Mouse (Mus musculus): ENCODE measurements around the gene Rcn2. TPM values are rescaled to one million over a fixed set of nuclear protein-coding genes. Genes with fewer than 3 reads are reported as not detected.
"Not testable (repeated sequence)": the region's sequence is repeated elsewhere in the genome, so short reads cannot be mapped to it uniquely, and the experiment has no call there.

Gene Rcn2
- 100 to 1,000 TPM; 114 to 123 TPM for total RNA-seq (2021)
- long read RNA-seq, experiment 1, transcript Rcn2-201 (7 exons, 2,024 nt) = major isoform, 288 of 305 reads
- long read RNA-seq, experiment 1, partial matches to known transcripts = 10 of 305 reads
- long read RNA-seq, experiment 1, other reads (novel, unspliced or antisense) = 7 of 305 reads
- long read RNA-seq, experiment 2, transcript Rcn2-201 (7 exons, 2,024 nt) = major isoform, 241 of 250 reads
- long read RNA-seq, experiment 2, partial matches to known transcripts = 5 of 250 reads
- long read RNA-seq, experiment 2, other reads (novel, unspliced or antisense) = 3 of 250 reads

DNA sequence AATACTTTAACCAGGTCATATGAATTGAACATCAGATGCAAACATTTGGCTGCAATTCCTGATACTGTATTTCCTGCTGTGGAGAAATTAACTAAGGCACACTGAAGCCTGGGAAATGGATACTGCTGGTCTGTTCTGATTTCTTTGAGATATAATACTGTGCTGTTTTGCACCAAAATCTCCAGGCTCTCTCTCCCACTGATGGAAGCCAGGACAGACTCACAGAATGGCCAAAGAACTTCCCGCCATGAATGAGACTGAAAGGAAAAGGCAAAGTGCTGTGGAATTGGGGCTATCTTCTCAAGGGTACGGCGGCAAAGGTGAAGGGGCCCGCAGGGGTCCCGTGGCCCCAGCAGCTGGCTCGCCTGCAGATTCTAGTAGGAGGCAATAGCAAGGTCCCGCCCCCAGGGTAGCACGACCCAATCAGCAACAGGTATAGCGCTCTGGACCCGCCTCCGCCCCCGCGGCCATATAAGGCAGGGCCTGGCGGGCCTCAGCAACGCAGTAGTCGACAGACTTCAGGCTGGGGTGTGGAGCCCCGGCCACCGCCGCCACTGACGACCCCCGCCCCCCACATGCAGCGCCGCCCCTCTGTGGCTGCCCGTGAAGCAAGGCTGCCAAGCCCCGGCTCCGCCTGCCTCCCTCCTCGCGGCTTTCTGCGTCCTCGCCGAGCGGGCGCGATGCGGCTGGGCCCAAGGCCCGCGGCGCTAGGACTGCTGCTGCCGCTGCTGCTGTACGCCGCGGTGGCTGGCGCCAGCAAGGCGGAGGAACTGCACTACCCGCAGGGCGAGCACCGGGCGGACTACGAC, at the start of gene Rcn2:
TSS of gene Rcn2 (plus strand) at position 474 of the 809 bp plus-strand sequence.
- peak; percentile 96 for DNase-seq (ENCODE audit: low spot score in 2 of 2)
- intact Hi-C loops (cut with DNase I) = loop anchor here (10.0 kb wide), 1 partner anchor 107 kb away; the partner anchor contains the start of gene Scaper

DNA sequence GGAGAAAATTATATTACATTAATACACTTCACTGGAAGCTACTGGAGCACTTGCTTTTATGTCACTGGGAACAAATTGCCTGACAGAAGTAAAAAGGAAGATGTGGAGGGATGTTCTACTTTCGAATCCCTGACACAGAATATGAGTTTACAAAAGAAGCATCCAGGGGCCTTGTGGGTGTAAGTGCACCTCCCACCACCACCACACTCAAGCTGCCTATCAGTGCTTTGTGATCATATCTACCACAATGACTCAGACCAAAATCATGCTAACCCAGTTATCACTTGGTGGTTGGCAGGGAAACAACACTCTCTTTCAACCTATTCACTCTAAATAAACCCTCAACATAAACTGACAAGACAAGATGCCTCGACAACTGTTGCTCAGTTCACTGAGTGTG, 37.0 kb upstream of the Rcn2 start:
- DNase-seq (ENCODE audit: low spot score in 2 of 2); intact Hi-C loops (cut with DNase I): not testable (repeated sequence)

DNA sequence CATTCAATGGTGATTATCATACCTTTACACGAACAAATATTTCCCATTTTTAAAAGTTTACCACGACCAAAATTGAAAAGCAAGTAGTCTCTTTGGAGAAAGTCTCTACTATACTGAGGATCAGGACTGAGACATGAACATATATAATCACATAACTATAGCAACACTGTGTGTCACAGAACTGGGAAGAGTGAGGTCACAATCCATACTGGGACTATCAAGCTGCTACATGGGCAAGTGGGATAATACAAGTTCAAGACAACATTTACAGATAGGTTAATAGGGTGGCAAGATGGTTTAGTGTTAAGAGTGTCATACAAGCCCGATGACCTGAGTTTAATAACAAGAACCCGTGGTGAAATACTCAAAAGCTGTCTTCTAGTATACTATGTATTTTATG, 31.2 kb upstream of the Rcn2 start, which contains the start of gene 4930563M21Rik:
TSS of gene 4930563M21Rik (minus strand) at position 101 of the 400 bp plus-strand sequence.
- DNase-seq (ENCODE audit: low spot score in 2 of 2) = no peak
- intact Hi-C loops (cut with DNase I) = no loop called here

DNA sequence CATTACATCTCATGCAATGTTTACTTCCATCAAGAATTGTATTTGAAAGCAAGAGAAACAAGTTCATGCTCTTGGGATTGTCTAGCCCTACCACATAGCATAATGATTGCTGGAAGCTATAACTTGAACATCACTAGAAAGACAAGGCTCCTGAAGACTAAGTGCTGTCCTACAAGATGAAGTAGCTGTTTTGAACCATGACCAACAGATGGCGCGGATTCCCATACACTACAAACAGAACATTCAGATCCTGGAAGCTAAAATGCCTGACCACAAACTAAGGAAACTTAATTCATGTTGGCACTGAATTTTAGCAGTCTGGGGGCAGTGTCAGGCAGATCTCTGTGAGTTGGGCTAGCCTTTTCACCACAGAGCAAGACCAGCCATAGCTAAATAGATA, 16.9 kb upstream of the Rcn2 start:
- no peak for DNase-seq (ENCODE audit: low spot score in 2 of 2)
- intact Hi-C loops (cut with DNase I) = no loop called here

GRCm38 (mm10) chr9:56027292-56027691, 14.4 kb upstream of the Rcn2 start:
- intact Hi-C loops (cut with DNase I) = no loop called here
- DNase-seq (ENCODE audit: low spot score in 2 of 2) = no peak

GRCm38 (mm10) chr9:56032219-56032618, 9.4 kb upstream of the Rcn2 start:
- DNase-seq (ENCODE audit: low spot score in 2 of 2) = no peak
- intact Hi-C loops (cut with DNase I) = no loop called here

DNA sequence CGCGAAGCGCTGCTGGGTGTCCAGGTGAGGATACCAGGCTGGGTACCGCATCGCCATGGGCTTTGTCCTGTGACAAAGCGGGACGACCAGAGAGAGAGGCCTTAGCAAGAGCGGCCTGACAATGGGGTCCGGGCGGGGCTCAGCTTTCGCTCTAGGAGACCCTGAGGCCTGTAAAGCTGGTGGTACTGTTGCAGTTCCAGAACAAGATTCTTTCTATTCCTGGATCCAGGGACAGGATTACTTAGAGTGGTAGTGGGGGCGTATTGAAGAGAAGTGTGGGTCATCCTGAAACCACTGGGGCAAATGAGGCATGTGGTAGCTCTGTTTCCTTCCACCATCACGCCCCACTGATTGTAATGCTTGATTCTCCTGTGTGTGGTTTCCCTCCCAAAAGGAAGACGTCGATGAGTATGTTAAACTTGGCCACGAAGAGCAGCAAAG, 556 bp downstream of the Rcn2 start:
- peak in 1 of 2 experiments; percentile 38 for DNase-seq (ENCODE audit: low spot score in 2 of 2)
- intact Hi-C loops (cut with DNase I) = loop anchor here (10.0 kb wide), 1 partner anchor 107 kb away; the partner anchor contains the start of gene Scaper

DNA sequence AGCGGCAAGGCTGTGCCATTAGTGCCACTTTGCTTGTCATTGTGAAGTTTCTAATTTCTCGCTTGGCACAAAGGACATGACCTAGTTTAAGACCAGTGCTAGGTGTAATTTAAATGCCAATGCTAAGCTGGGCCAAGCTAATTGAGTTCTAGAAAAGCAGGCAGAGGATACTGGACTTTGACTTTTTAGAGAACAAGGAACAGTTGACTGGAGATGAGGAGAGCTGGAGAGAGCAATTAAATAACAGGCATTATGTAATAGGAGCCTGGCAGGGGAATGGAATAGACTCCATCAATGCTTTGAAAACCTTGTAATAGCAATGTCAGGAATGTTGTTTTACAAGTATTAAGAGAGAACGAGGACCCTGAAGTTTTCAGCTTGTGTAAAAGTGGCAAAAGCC, 12.2 kb downstream of the Rcn2 start:
- intact Hi-C loops (cut with DNase I) = no loop called here
- DNase-seq (ENCODE audit: low spot score in 2 of 2) = peak in 1 of 2 experiments; percentile 20

- DNase-seq (ENCODE audit: low spot score in 2 of 2) = no peak
- intact Hi-C loops (cut with DNase I) = no loop called here
These were observed 14.5 kb downstream of the Rcn2 start for GRCm38 (mm10) chr9:56056147-56056546.

GRCm38 (mm10) chr9:56062336-56062735, 20.7 kb downstream of the Rcn2 start:
- DNase-seq (ENCODE audit: low spot score in 2 of 2) = no peak
- intact Hi-C loops (cut with DNase I) = no loop called here

- no peak for DNase-seq (ENCODE audit: low spot score in 2 of 2)
- intact Hi-C loops (cut with DNase I) = no loop called here
These were observed 23.4 kb downstream of the Rcn2 start for GRCm38 (mm10) chr9:56065011-56065410.

DNA sequence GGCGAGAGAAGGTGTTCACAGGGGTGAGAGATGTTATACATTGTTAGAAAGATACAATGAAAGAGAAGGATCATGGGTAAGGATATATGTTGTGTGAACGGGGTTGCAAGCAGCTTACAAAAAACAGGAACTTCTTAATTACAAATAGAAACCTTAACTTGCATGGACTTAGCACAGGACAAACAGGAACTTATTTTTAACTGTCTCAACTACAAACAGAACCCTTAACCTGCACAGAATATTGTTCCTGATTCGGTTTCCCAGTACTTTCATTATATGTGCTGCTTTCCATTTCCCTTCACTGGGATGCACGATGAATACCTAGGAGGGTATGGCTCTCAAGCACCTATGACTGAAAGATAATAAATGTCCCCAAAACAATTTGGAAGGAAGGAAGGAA, 26.3 kb downstream of the Rcn2 start:
- DNase-seq (ENCODE audit: low spot score in 2 of 2) = no peak
- intact Hi-C loops (cut with DNase I) = no loop called here

DNA sequence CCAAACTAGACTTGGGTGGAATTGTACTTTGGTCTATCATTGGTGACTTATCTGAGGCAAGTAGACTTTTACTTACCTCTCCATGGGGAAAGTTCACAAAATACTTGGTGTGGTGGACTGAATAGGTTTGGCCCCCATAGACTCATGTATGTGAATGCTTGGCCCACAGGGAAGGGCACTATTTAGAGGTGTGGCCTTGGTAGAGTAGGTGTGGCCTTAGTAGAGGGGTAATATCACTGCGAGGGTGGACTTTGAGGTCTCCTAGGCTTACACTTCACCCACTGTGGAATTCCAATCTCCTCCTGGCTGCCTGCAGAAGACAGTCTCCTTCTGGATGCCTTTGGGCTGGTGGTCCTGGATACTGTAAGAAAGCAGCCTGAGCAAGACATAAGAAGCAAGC, 27.0 kb downstream of the Rcn2 start:
- intact Hi-C loops (cut with DNase I) = no loop called here
- DNase-seq (ENCODE audit: low spot score in 2 of 2) = no peak

DNA sequence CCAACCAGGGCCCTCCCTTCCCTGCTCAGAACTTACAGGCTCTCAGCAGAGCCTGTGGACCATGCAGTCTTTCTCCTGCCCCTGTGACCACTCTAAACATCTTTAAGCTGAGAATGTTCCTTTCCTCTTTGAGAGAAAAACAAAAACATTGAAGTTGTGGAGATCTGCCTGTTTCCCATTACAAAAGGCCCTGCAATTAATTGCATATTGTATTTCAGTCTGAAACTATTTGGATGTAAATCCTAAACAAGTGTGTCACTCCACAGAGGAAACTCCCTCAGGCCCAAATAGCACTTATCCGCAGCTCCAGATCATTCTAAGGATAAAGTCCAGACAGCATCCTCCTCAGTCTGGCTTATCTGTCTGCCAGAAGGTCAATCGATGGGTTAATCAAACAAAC, 31.2 kb downstream of the Rcn2 start:
- no peak for DNase-seq (ENCODE audit: low spot score in 2 of 2)
- intact Hi-C loops (cut with DNase I) = no loop called here

DNA sequence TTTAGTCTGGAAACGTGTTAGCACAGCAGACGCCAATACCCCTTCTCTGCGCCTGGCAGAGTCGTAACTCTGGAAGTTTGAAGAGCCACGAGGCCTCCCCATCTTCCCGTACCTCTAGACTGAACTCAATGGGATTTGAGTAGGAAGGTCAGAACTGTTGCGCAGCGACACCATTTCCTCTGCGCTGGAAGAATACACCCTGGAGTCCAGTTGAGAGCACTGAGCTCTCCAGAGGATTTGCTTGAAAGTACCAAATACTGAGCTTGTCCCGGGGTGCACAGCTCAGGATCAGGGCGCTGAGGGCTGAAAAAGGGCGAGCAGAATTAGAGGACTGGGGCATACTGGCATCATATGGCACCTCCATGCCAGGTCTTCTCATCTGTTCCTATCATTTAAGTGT, 33.2 kb downstream of the Rcn2 start:
- intact Hi-C loops (cut with DNase I) = loop anchor here (2.0 kb wide), 1 partner anchor 46 kb away; no protein-coding TSS in a partner anchor
- no peak for DNase-seq (ENCODE audit: low spot score in 2 of 2)

GRCm38 (mm10) chr9:56075264-56075663, 33.6 kb downstream of the Rcn2 start:
- DNase-seq (ENCODE audit: low spot score in 2 of 2) = peak; percentile 70 to 90
- intact Hi-C loops (cut with DNase I) = loop anchor here (2.0 kb wide), 1 partner anchor 46 kb away; no protein-coding TSS in a partner anchor

DNA sequence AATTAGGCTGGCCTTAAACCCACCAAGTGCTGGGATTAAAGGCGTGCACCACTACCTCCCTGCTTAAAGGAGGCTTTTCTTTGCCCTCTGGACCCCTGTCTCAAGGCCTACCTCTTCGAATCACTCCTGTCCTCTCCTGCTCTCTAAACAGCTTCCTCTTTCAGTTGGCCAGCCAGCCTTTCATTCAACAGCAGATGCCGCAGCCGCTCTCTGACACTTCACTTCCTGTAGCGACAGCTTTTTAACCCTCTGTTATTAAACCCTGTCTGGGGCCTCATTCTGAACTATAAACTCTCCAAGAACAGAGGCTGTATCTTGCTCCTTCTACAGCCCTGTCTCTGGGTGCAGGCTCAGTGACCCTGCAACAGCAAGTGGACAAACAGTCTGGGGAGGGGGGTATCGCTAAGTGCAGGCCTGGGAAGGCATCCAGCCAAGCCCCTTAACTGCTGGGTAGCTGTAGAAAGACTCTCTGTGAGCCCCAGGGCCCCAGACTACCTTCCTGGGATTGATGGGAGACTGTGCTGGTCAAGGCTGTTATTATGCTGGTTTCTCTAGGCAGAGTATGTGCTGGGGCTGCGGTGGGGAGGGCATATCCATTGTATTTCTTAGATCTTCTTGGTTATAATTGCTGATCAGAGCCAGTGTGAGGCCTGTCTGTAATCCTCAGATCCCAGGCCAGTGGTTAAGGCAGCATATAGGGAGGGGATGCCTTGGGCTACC, 34.4 kb downstream of the Rcn2 start:
- peak in 1 of 2 experiments; percentile 32 for DNase-seq (ENCODE audit: low spot score in 2 of 2)
- intact Hi-C loops (cut with DNase I) = loop anchor here (2.0 kb wide), 1 partner anchor 45 kb away; no protein-coding TSS in a partner anchor

DNA sequence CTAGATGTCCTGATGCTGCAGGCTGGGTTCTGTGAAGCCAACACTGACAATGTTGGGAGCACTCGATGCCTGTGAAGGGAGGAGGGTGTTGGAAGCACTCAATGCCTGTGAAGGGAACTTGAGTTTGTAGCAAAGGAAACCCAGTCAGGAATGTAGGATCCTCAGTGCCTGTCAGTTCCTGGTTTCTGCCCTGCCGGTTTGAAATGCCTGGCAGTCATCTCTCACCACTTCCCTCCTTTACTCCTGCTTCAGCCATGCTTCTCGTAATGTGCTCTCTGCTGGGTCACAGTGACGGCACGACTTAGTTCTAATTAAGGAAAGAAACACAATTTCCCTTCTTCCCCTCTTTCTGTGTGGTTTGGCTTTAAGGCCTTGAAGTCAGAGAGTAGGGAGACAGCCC, 37.9 kb downstream of the Rcn2 start:
- intact Hi-C loops (cut with DNase I) = no loop called here
- DNase-seq (ENCODE audit: low spot score in 2 of 2) = no peak

- intact Hi-C loops (cut with DNase I) = no loop called here
- DNase-seq (ENCODE audit: low spot score in 2 of 2) = no peak
These were observed 44.9 kb downstream of the Rcn2 start for GRCm38 (mm10) chr9:56086524-56086923.
